Mouse (Mus musculus) brain, embryonic 14.5 days (tissue): Measurements from ENCODE around the gene Apobec3.

Experiments
- CTCF ChIP-seq: fragments of 200-500 bp; IDR thresholded peaks from 2 replicates; pipeline ENCODE4 v1.5.1; 2012; ENCODE audit warnings: inconsistent platforms, mild to moderate bottlenecking, moderate library complexity, borderline replicate concordance; ENCODE audit not compliant: insufficient read depth, insufficient read length; ENCODE audit errors: extremely low read depth
- POLR2A ChIP-seq: fragments of 200-500 bp; IDR thresholded peaks from 2 replicates; pipeline ENCODE4 v1.6.1; 2012; ENCODE audit warnings: mild to moderate bottlenecking, inconsistent platforms, borderline replicate concordance; ENCODE audit not compliant: poor library complexity, insufficient read depth, insufficient read length, severe bottlenecking; ENCODE audit errors: extremely low read depth

DNA sequence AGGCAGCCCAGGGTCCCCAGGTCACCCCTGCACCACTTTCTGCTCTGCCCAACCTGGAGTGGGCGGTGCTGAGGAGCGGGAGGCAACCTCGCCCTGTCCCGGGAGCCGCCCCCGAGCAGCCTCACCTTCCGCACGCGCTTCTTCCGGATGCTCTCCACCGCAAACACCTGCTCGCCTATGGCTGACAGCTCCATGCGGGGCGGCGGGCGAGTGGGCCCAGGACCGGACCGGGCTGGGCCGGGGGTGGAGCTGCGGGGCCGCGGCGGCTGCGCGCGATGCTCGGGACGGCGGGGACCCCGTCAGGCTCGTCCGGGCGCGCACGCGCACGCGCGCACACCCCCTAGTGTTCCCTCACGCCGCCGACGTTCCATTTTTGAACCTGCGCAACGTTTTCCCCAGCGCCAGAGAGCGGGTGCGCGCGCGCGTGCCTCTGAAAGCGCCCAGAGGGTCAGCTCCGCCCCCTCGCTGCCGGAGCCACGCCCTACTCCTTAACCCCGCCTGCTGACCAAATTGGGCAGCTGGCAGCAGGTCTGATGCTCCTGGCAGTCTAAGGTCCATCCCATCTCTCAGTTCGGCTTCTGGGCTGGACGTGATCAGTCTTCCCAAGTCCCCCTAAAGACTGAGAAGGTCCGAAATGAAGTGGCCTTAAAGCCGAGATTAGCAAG is 41.0 kb downstream of the Apobec3 start:
- TF ChIP-seq POLR2A (0 out of 2 replicates have a peak, but pooled peaks have one; percentile 22), CTCF (0 out of 2 replicates have a peak, but pooled peaks have one; percentile 4)
